In genomic region chr13:43725698-43726097, GRCm38 (mm10) we compare ENCODE assay signal across 7 mouse cellular contexts. TPM values are rescaled to one million over a fixed set of nuclear protein-coding genes. Genes with fewer than 3 reads are reported as not detected.
DNase-seq lines count a peak whose midpoint lies in the region; ATAC-seq and TF ChIP-seq lines count a peak whose summit lies in the region.

No protein-coding gene starts in this region.

- no peaks in the 10 kb centered on the region for H3K27me3 ChIP-seq in liver, postnatal 0 days (ENCODE audit: insufficient read depth, low read length)

- peak; percentile 72 to 76 for DNase-seq in B cell, adult 2 months
- DNase-seq in CD8-positive naive resting alpha-beta T cell, adult 2 months (ENCODE audit: low read depth in 2 of 2, low spot score in 2 of 2) = peak; percentile 15 to 44
- DNase-seq in brain, adult 2 months (ENCODE audit: low read depth, low spot score) = peak; percentile 92
- peak; percentile 30 to 67 for DNase-seq in kidney, adult 8-10 months
- DNase-seq in liver, postnatal 0 days = peak; percentile 55
- peak; percentile 54 for DNase-seq in retina, postnatal 7 days (ENCODE audit: low read depth, low spot score)

- H3K4me3 ChIP-seq in embryonic fibroblast, embryonic 13.5 days (ENCODE audit: insufficient read depth, low read length) = no peak overlapping the region
- H3K4me3 ChIP-seq in liver, postnatal 0 days (ENCODE audit: low read depth, low read length) = no peak overlapping the region

- no peaks in the 10 kb centered on the region for H3K36me3 ChIP-seq in liver, postnatal 0 days (replicated peaks; ENCODE audit: insufficient read depth, low read length)

- peak; percentile 76; the same call in 1 of the 2 replicates for TF ChIP-seq CTCF in embryonic fibroblast, embryonic 13.5 days (IDR thresholded peaks at IDR 0.05; ENCODE audit: borderline replicate concordance, insufficient read depth, low read length)
- TF ChIP-seq CTCF in liver, postnatal 0 days (IDR thresholded peaks at IDR 0.05; ENCODE audit: low read depth) = peak; percentile 88

- H3K27ac ChIP-seq in embryonic fibroblast, embryonic 13.5 days (ENCODE audit: insufficient read depth, low read length) = no peak overlapping the region
- no peak overlapping the region for H3K27ac ChIP-seq in liver, postnatal 0 days (ENCODE audit: low read depth)

- no peaks in the 10 kb centered on the region for H3K4me1 ChIP-seq in embryonic fibroblast, embryonic 13.5 days (ENCODE audit: control insufficient read depth, insufficient read depth, low read length)
- no peaks in the 10 kb centered on the region for H3K4me1 ChIP-seq in liver, postnatal 0 days (ENCODE audit: insufficient read depth)

- WGBS in liver, postnatal 0 days (ENCODE audit: insufficient replicate concordance) = 19% methylated on average over 7 of the region's 7 CpGs

- no peak for TF ChIP-seq EP300 in liver, postnatal 0 days (IDR thresholded peaks at IDR 0.05; ENCODE audit: low read depth)

- no peak for ATAC-seq in liver, postnatal 0 days

- no peaks in the 10 kb centered on the region for H3K9me3 ChIP-seq in liver, postnatal 0 days (ENCODE audit: low read length)

- no peak overlapping the region for H3K4me2 ChIP-seq in liver, postnatal 0 days (ENCODE audit: low read depth, low read length)

- H3K9ac ChIP-seq in liver, postnatal 0 days (replicated peaks) = no peak overlapping the region

- TF ChIP-seq POLR2A in embryonic fibroblast, embryonic 13.5 days (IDR thresholded peaks at IDR 0.05; ENCODE audit: low read depth, low read length) = no peak

RNA-seq across cellular contexts. Expression of gene Cd83, which starts 58.9 kb away (rescaled TPM):
- polyA plus RNA-seq in embryonic fibroblast, embryonic 13.5 days (2011; ENCODE audit: insufficient read length, low read depth, missing spikeins) = 0.25 TPM in 1 of 2 replicates, not detected in the other
- 1.9 and 2.0 TPM in 2 replicates for polyA plus RNA-seq in liver, postnatal 0 days (2015; fragmentation: Nextera tagmentation; extraction: Ambion mirVana)

Comparison
In these comparisons a context has a peak if more than half of its experiments do, and no peak if none do; other contexts are left out.
1. DNase-seq: peak in every context shown above with its lines; median percentile 92 in brain, adult 2 months; 74 in B cell, adult 2 months; 55 in liver, postnatal 0 days; 54 in retina, postnatal 7 days; 48 in kidney, adult 8-10 months; 30 in CD8-positive naive resting alpha-beta T cell, adult 2 months.